Mouse (Mus musculus) mouse embryonic stem cell (cell line): Measurements from ENCODE around the gene Xkr7.

Source experiments
- in situ Hi-C, 2 experiments: fragments of 300-500 bp; cut with MboI; formaldehyde crosslinking; loops; 1 replicate in 1 of 2; 3 replicates in 1 of 2; pipeline ENCODE4 v1.14.3; 2019 to 2020; ENCODE audit warnings: low sequenced_read_pairs in 2 of 2, low pct_unique_long_range_greater_than_20kb in 1 of 2, mixed read lengths in 1 of 2; ENCODE audit not compliant: unreplicated experiment in 1 of 2

The Xkr7 gene

GRCm38 (mm10) chr2:153030422-153030821 lies 1.2 kb upstream of the Xkr7 start:
- in situ Hi-C loops: no loop called here

DNA sequence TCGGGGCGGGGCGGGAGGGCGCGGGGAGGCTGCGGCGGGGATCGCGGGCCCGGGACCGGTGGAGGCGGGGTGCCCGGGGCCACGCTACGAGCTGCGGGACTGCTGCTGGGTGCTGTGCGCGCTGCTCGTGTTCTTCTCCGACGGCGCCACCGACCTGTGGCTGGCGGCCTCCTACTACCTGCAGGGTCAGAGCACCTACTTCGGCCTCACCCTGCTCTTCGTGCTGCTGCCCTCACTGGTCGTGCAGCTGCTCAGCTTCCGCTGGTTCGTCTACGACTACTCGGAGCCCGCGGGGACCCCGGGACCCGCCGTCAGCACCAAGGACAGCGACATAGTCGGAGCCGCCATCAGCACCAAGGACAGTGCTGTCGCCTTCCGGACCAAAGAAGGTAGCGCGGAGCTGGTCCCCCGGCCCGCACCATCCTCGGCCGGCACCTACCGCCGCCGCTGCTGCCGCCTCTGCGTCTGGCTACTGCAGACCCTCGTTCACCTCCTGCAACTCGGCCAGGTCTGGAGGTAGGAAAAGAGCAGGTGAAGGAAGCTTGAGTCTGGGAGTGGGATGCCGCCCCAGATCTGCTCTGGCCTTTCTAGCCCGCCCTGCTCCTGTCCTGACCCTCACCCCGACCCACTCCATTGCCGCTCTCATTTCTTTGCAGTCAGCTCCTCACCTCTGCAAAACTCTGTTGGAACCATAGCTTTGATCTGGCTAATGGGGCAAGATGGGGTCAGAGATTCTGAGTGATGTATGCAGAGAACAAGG lies 611 bp downstream of the Xkr7 start:
- in situ Hi-C loops: no loop called here

- in situ Hi-C loops: no loop called here
These were observed 1.3 kb downstream of the Xkr7 start for GRCm38 (mm10) chr2:153032973-153033372.

GRCm38 (mm10) chr2:153033545-153034230 lies 2.0 kb downstream of the Xkr7 start:
- in situ Hi-C loops: no loop called here

- in situ Hi-C loops: no loop called here
These were observed 5.0 kb downstream of the Xkr7 start for GRCm38 (mm10) chr2:153036690-153037089.

DNA sequence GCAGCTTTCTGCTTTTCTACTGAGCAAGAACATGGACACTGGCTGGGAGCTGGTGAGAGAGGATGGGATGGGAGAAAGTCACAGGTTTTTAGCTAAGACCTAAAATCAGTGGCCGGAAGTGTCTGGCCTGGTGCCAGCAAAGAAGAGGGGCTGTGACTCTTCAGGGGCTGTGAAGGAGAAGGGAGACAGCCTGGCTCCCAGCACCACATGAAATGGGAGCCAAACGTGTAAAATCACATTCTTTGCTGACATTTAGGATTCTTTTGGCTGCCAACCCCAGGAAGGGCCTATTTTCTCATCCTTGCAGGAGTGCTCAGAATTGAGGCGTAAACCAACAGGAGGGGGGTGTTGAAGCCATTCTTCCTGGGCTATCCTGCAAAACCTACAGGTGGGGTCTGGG lies 12.2 kb downstream of the Xkr7 start:
- in situ Hi-C loops: loop anchor here in 1 of 2 experiments (10.0 kb wide), 1 partner anchor 129 kb away; the partner anchor contains the start of gene Mylk2

GRCm38 (mm10) chr2:153045884-153046299 lies 14.2 kb downstream of the Xkr7 start:
- in situ Hi-C loops: loop anchor here in 1 of 2 experiments (10.0 kb wide), 1 partner anchor 131 kb away; the partner anchor contains the start of gene Mylk2

DNA sequence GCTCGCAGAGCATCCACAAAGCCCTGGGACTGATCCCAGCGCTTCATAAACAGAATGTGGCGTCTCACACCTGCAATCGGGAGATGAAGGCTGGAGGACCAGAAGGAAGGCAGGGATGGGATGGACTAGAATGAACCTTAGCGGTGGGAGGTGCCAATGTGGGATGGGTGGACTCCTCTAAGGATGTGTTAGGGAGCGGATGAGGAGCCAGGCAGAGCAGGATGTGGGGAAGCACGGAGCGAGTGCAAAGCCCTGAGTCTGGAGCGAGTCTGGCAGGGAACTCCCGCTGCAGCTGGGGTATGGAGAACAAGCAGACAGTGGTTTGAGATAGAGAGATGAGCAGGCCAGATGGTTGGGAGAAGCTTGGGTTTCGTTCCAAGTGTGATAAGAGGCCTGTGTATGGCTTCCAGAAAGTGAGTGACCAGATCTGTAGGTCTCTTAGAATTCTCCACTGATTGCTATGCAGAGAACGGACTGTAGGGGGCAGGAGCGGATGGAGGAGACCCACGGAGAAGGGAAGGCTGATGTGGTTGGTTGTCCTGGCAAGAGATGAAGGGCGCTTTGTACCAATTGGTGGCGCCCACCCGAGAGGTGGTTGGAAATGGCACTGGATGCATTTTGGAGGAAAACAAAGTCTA lies 16.3 kb downstream of the Xkr7 start:
- in situ Hi-C loops: loop anchor here in 1 of 2 experiments (10.0 kb wide), 1 partner anchor 133 kb away; the partner anchor contains the start of gene Mylk2

- in situ Hi-C loops: loop anchor here in 1 of 2 experiments (10.0 kb wide), 1 partner anchor 135 kb away; the partner anchor contains the start of gene Mylk2
These were observed 17.8 kb downstream of the Xkr7 start for GRCm38 (mm10) chr2:153049288-153049996.

DNA sequence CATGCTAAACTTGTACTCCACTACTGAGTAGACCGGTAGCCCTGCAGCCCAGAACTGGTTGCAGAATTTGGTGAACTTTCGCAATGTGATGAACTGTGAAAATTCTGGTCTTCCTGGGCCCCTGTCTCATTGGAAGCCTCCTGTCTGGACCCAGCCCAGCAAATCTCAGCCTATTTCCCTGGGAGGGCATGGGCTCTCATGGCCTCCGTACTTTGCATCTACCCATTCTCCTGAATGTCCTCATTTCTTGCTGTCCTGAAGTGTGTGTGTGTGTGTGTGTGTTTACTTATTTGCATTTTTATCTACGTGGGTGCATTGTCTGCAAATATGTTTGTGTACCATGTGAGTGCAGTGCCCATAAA lies 18.3 kb downstream of the Xkr7 start:
- in situ Hi-C loops: loop anchor here (10.0 kb wide), 1 partner anchor 135 kb away; the partner anchor contains the start of gene Mylk2 (in 2 of the 2)

- in situ Hi-C loops: loop anchor here in 1 of 2 experiments (10.0 kb wide), 1 partner anchor 136 kb away; the partner anchor contains the start of gene Mylk2
These were observed 19.4 kb downstream of the Xkr7 start for GRCm38 (mm10) chr2:153051095-153051494.

- in situ Hi-C loops: loop anchor here in 1 of 2 experiments (10.0 kb wide), 1 partner anchor 137 kb away; the partner anchor contains the start of gene Mylk2
These were observed 19.9 kb downstream of the Xkr7 start for GRCm38 (mm10) chr2:153051537-153051936.

DNA sequence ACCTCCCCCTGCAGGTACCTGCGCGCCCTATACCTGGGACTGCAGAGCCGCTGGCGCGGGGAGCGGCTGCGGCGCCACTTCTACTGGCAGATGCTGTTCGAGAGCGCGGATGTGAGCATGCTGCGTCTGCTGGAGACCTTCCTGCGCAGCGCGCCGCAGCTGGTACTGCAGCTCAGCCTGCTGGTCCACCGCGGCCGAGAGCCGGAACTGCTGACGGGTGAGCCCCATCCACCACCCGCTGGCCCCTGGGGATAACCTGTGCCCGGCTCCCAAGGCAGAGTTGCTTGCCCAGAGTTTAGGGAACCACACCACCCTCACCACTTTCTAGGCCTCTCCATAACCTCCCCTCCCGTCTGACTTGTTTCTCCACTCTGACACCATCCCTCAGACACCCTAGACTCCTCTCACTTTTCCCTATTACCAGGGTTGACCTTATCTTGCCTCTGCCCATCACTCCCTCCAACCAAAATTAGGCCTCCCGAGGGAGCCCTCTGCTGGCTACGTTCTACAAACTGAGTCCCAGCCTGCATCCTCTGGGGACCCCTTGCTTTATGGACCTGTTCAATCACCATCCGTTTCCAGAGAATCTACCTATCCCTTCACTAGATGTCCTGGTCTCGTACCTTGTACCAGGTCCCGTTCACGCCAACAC lies 21.2 kb downstream of the Xkr7 start:
- in situ Hi-C loops: loop anchor here in 1 of 2 experiments (10.0 kb wide), 1 partner anchor 138 kb away; the partner anchor contains the start of gene Mylk2

DNA sequence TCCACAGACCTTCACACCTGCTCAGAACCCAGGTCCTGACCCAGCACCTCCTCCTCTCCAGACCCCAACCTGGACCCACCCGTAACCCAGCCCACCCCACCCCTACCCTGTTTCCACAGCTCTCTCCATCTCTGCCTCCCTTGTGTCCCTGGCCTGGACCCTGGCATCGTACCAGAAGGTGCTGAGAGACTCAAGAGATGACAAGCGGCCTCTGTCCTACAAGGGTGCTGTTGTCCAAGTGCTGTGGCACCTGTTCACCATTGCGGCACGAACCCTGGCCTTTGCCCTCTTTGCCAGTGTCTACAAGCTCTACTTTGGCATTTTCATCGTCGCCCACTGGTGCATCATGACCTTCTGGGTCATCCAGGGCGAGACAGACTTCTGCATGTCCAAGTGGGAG lies 22.2 kb downstream of the Xkr7 start:
- in situ Hi-C loops: loop anchor here in 1 of 2 experiments (10.0 kb wide), 1 partner anchor 139 kb away; the partner anchor contains the start of gene Mylk2

GRCm38 (mm10) chr2:153055270-153055920 lies 23.7 kb downstream of the Xkr7 start:
- in situ Hi-C loops: loop anchor here in 1 of 2 experiments (10.0 kb wide), 1 partner anchor 141 kb away; the partner anchor contains the start of gene Mylk2

DNA sequence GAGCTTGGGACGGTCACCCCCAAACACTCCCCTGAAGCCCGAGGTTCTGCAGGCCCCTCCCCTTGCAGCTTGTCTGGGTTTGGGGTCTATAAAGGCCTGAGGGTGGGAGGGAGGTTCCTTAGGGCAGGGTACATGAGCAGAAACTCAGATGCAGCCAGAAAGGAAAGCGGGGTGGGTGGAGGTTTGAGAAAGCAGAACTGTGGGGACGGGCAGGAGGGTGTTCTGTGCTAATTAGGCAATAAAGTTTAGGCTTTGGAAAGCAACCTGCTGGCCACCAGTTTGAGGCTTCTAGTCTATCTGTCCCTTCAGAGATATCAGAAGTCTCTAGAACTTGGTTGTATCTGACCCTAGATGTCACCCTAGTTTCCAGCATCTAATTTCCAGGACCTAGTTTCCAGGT lies 26.7 kb downstream of the Xkr7 start:
- in situ Hi-C loops: loop anchor here in 1 of 2 experiments (10.0 kb wide), 1 partner anchor 144 kb away; the partner anchor contains the start of gene Mylk2

GRCm38 (mm10) chr2:153060216-153060615 lies 28.6 kb downstream of the Xkr7 start:
- in situ Hi-C loops: no loop called here
